Mouse (Mus musculus): ENCODE data around the gene Slc25a15. TPM values are rescaled to one million over a fixed set of nuclear protein-coding genes. Genes with fewer than 3 reads are reported as not detected.
A peak's percentile ranks its signal among the peaks of the same experiment; 100 is the strongest.

Gene Slc25a15
- polyA plus RNA-seq (2015; fragmentation: Nextera tagmentation; extraction: Ambion mirVana), result 16.5 and 17.5 TPM in 2 replicates

GRCm38 (mm10) chr8:22398142-22398951, at the start of gene Slc25a15:
Slc25a15 (minus strand) TSS chr8:22398597.
- Histone ChIP-seq H3K4me3 (replicated peaks) (peak within 1 kb of the TSS; percentile 88), H3K4me1 (peaks cover 13% of the 10 kb centered on the region), H3K9me3 (replicated peaks) (no peaks in the 10 kb centered on the region), H3K9ac (peak within 1 kb of the TSS; percentile 78), H3K27ac (replicated peaks) (peak within 1 kb of the TSS; percentile 82), H3K4me2 (replicated peaks) (peak within 1 kb of the TSS; percentile 64), H3K36me3 (0 out of 2 replicates have a peak, but pooled peaks cover 4% of the 10 kb centered on the region), H3K27me3 (no peaks in the 10 kb centered on the region)
- WGBS, result under 1% methylated on average over 71 of the region's 77 CpGs
- ATAC-seq (ENCODE audit: insufficient number of reproducible peaks, low FRiP score, low TSS enrichment, low read depth), result peak; percentile 93

GRCm38 (mm10) chr8:22411971-22412370, 13.6 kb upstream of the Slc25a15 start:
- WGBS, result 19% methylated on average over 8 of the region's 8 CpGs

GRCm38 (mm10) chr8:22411282-22411702, 12.9 kb upstream of the Slc25a15 start, which contains the start of gene Mrps31:
Mrps31 (plus strand) TSS chr8:22411361.
- Histone ChIP-seq H3K4me2 (replicated peaks) (peak within 1 kb of the TSS; percentile 61), H3K27me3 (no peaks in the 10 kb centered on the region), H3K9ac (peak within 1 kb of the TSS; percentile 97), H3K36me3 (peaks cover 3% of the 10 kb centered on the region; the same call in 1 of the 2 replicates), H3K4me1 (peaks cover 9% of the 10 kb centered on the region), H3K4me3 (replicated peaks) (peak within 1 kb of the TSS; percentile 95), H3K9me3 (replicated peaks) (no peaks in the 10 kb centered on the region), H3K27ac (replicated peaks) (peak within 1 kb of the TSS; percentile 84)
- ATAC-seq (ENCODE audit: insufficient number of reproducible peaks, low FRiP score, low TSS enrichment, low read depth), result peak; percentile 87
- WGBS, result 0% methylated on average over 25 of the region's 25 CpGs

More at GRCm38 (mm10) chr8:22411971-22412370, 13.6 kb upstream of the Slc25a15 start:
- H3K9ac ChIP-seq, result peak overlapping the region; percentile 97
- peaks cover 5% of the 10 kb centered on the region; the same call in 1 of the 2 replicates for H3K36me3 ChIP-seq
- H3K4me3 ChIP-seq (replicated peaks), result peak overlapping the region; percentile 95
- no peaks in the 10 kb centered on the region for H3K27me3 ChIP-seq
- H3K4me2 ChIP-seq (replicated peaks), result peak overlapping the region; percentile 61
- no peak for ATAC-seq (ENCODE audit: insufficient number of reproducible peaks, low FRiP score, low TSS enrichment, low read depth)
- no peaks in the 10 kb centered on the region for H3K9me3 ChIP-seq (replicated peaks)
- H3K4me1 ChIP-seq, result peaks cover 9% of the 10 kb centered on the region
- no peak overlapping the region for H3K27ac ChIP-seq (replicated peaks)

GRCm38 (mm10) chr8:22410688-22411281, 12.4 kb upstream of the Slc25a15 start:
- Histone ChIP-seq H3K9me3 (replicated peaks) (no peaks in the 10 kb centered on the region), H3K9ac (peak overlapping the region; percentile 97), H3K4me3 (replicated peaks) (peak overlapping the region; percentile 95), H3K27ac (replicated peaks) (peak overlapping the region; percentile 84; the same call in 1 of the 2 replicates), H3K27me3 (no peaks in the 10 kb centered on the region), H3K4me1 (peaks cover 9% of the 10 kb centered on the region), H3K36me3 (no peaks in the 10 kb centered on the region), H3K4me2 (replicated peaks) (peak overlapping the region; percentile 61)
- WGBS, result 15% methylated on average over 16 of the region's 16 CpGs
- no peak for ATAC-seq (ENCODE audit: insufficient number of reproducible peaks, low FRiP score, low TSS enrichment, low read depth)

- no peaks in the 10 kb centered on the region for H3K27me3 ChIP-seq
- no peak overlapping the region for H3K27ac ChIP-seq (replicated peaks)
- no peak overlapping the region for H3K4me3 ChIP-seq (replicated peaks)
- 65% methylated on average over 6 of the region's 6 CpGs for WGBS
- no peaks in the 10 kb centered on the region for H3K9me3 ChIP-seq (replicated peaks)
- H3K9ac ChIP-seq, result no peak overlapping the region
- no peak overlapping the region for H3K4me2 ChIP-seq (replicated peaks)
- H3K36me3 ChIP-seq, result no peaks in the 10 kb centered on the region
- 0 out of 2 replicates have a peak, but pooled peaks cover 3% of the 10 kb centered on the region for H3K4me1 ChIP-seq
- ATAC-seq (ENCODE audit: insufficient number of reproducible peaks, low FRiP score, low TSS enrichment, low read depth), result no peak
Observed at GRCm38 (mm10) chr8:22405733-22406132, 7.3 kb upstream of the Slc25a15 start.

GRCm38 (mm10) chr8:22403235-22403634, 4.8 kb upstream of the Slc25a15 start:
- no peaks in the 10 kb centered on the region for H3K27me3 ChIP-seq
- 85% methylated on average over 2 of the region's 2 CpGs for WGBS
- no peak overlapping the region for H3K4me2 ChIP-seq (replicated peaks)
- no peak overlapping the region for H3K27ac ChIP-seq (replicated peaks)
- H3K9ac ChIP-seq, result no peak overlapping the region
- H3K9me3 ChIP-seq (replicated peaks), result no peaks in the 10 kb centered on the region
- H3K4me3 ChIP-seq (replicated peaks), result no peak overlapping the region
- H3K36me3 ChIP-seq, result no peaks in the 10 kb centered on the region
- ATAC-seq (ENCODE audit: insufficient number of reproducible peaks, low FRiP score, low TSS enrichment, low read depth), result no peak
- peaks cover 5% of the 10 kb centered on the region for H3K4me1 ChIP-seq

GRCm38 (mm10) chr8:22400593-22400992, 2.2 kb upstream of the Slc25a15 start:
- Histone ChIP-seq H3K27me3 (no peaks in the 10 kb centered on the region), H3K4me2 (replicated peaks) (no peak overlapping the region), H3K36me3 (no peaks in the 10 kb centered on the region), H3K27ac (replicated peaks) (no peak overlapping the region), H3K4me1 (peaks cover 13% of the 10 kb centered on the region), H3K9ac (no peak overlapping the region), H3K9me3 (replicated peaks) (no peaks in the 10 kb centered on the region), H3K4me3 (replicated peaks) (no peak overlapping the region)
- 81% methylated on average over 4 of the region's 4 CpGs for WGBS
- no peak for ATAC-seq (ENCODE audit: insufficient number of reproducible peaks, low FRiP score, low TSS enrichment, low read depth)

- Histone ChIP-seq H3K9me3 (replicated peaks) (no peaks in the 10 kb centered on the region), H3K4me3 (replicated peaks) (peak overlapping the region; percentile 88), H3K4me1 (peaks cover 13% of the 10 kb centered on the region), H3K9ac (no peak overlapping the region), H3K36me3 (0 out of 2 replicates have a peak, but pooled peaks cover 1% of the 10 kb centered on the region), H3K4me2 (replicated peaks) (peak overlapping the region; percentile 64), H3K27me3 (no peaks in the 10 kb centered on the region), H3K27ac (replicated peaks) (0 out of 2 replicates have a peak overlapping the region, but pooled peaks have one; percentile 82)
- 78% methylated on average over 8 of the region's 8 CpGs for WGBS
- ATAC-seq (ENCODE audit: insufficient number of reproducible peaks, low FRiP score, low TSS enrichment, low read depth), result no peak
Observed at GRCm38 (mm10) chr8:22399285-22399880, 986 bp upstream of the Slc25a15 start.

GRCm38 (mm10) chr8:22397811-22398141, 621 bp downstream of the Slc25a15 start:
- peak overlapping the region; percentile 64 for H3K4me2 ChIP-seq (replicated peaks)

GRCm38 (mm10) chr8:22395256-22395655, 3.1 kb downstream of the Slc25a15 start:
- Histone ChIP-seq H3K9ac (no peak overlapping the region), H3K4me3 (replicated peaks) (no peak overlapping the region), H3K9me3 (replicated peaks) (no peaks in the 10 kb centered on the region), H3K36me3 (peaks cover 20% of the 10 kb centered on the region; the same call in 1 of the 2 replicates), H3K4me1 (peaks cover 13% of the 10 kb centered on the region), H3K27me3 (no peaks in the 10 kb centered on the region), H3K27ac (replicated peaks) (no peak overlapping the region), H3K4me2 (replicated peaks) (no peak overlapping the region)
- WGBS, result 91% methylated on average over 8 of the region's 8 CpGs
- no peak for ATAC-seq (ENCODE audit: insufficient number of reproducible peaks, low FRiP score, low TSS enrichment, low read depth)

More at GRCm38 (mm10) chr8:22397811-22398141, 621 bp downstream of the Slc25a15 start:
- peak overlapping the region; percentile 82 for H3K27ac ChIP-seq (replicated peaks)
- no peaks in the 10 kb centered on the region for H3K9me3 ChIP-seq (replicated peaks)
- no peaks in the 10 kb centered on the region for H3K27me3 ChIP-seq
- WGBS, result under 1% methylated on average over 13 of the region's 13 CpGs
- no peak for ATAC-seq (ENCODE audit: insufficient number of reproducible peaks, low FRiP score, low TSS enrichment, low read depth)
- peak overlapping the region; percentile 78 for H3K9ac ChIP-seq
- H3K4me1 ChIP-seq, result peaks cover 13% of the 10 kb centered on the region
- 0 out of 2 replicates have a peak, but pooled peaks cover 4% of the 10 kb centered on the region for H3K36me3 ChIP-seq
- H3K4me3 ChIP-seq (replicated peaks), result peak overlapping the region; percentile 88

- peaks cover 28% of the 10 kb centered on the region for H3K36me3 ChIP-seq
- H3K9me3 ChIP-seq (replicated peaks), result no peaks in the 10 kb centered on the region
- WGBS, result 80% methylated on average over 4 of the region's 4 CpGs
- H3K4me2 ChIP-seq (replicated peaks), result no peak overlapping the region
- ATAC-seq (ENCODE audit: insufficient number of reproducible peaks, low FRiP score, low TSS enrichment, low read depth), result no peak
- H3K27ac ChIP-seq (replicated peaks), result no peak overlapping the region
- H3K27me3 ChIP-seq, result no peaks in the 10 kb centered on the region
- H3K9ac ChIP-seq, result no peak overlapping the region
- H3K4me1 ChIP-seq, result peaks cover 13% of the 10 kb centered on the region
- H3K4me3 ChIP-seq (replicated peaks), result no peak overlapping the region
Observed at GRCm38 (mm10) chr8:22394471-22394870, 3.9 kb downstream of the Slc25a15 start.

All from embryonic facial prominence, embryonic 15.5 days (tissue).